Mouse (Mus musculus) embryonic facial prominence, embryonic 14.5 days (tissue): ENCODE data around the gene Sh3gl3. TPM values are rescaled to one million over a fixed set of nuclear protein-coding genes. Genes with fewer than 3 reads are reported as not detected.
A peak's percentile ranks its signal among the peaks of the same experiment; 100 is the strongest.

Experiments
- ATAC-seq: fragments of 200-750 bp; cut with Nextera tagmentation; 2 replicates; pipeline ENCODE4 v1.8.0; 2017; ENCODE audit warnings: low read depth, moderate number of reproducible peaks, moderate TSS enrichment
- DNase-seq: peaks from one replicate; pipeline ENCODE4 v3.0.0-alpha.2; 2015; ENCODE audit warnings: low spot score
- H3K27ac ChIP-seq: fragments of 300-500 bp; sonication (generic); replicated peaks from 2 replicates; pipeline ENCODE4 v1.5.1; 2014; ENCODE audit warnings: low read depth, mild to moderate bottlenecking, low read length, moderate library complexity
- H3K27me3 ChIP-seq: fragments of 300-500 bp; sonication (generic); replicated peaks from 2 replicates; pipeline ENCODE4 v1.6.1; 2014; ENCODE audit warnings: low read length; ENCODE audit not compliant: control insufficient read depth, insufficient read depth
- H3K36me3 ChIP-seq: fragments of 300-500 bp; sonication (generic); 2 replicates; pipeline ENCODE4 v1.6.1; 2014; ENCODE audit warnings: low read length, mixed read lengths; ENCODE audit not compliant: control insufficient read depth, insufficient read depth
- H3K4me1 ChIP-seq: fragments of 300-500 bp; sonication (generic); 2 replicates; pipeline ENCODE4 v1.6.1; 2014; ENCODE audit warnings: antibody characterized with exemption, low read length; ENCODE audit not compliant: control insufficient read depth, insufficient read depth
- H3K4me2 ChIP-seq: fragments of 300-500 bp; sonication (generic); 2 replicates; pipeline ENCODE4 v1.6.1; 2014; ENCODE audit warnings: low read depth, mild to moderate bottlenecking, low read length, moderate library complexity, mixed read lengths
- H3K4me3 ChIP-seq: fragments of 300-500 bp; sonication (generic); 2 replicates; pipeline ENCODE4 v1.5.1; 2014; ENCODE audit warnings: low read depth, mild to moderate bottlenecking, low read length
- H3K9ac ChIP-seq: fragments of 300-500 bp; sonication (generic); 2 replicates; pipeline ENCODE4 v1.6.1; 2014; ENCODE audit warnings: low read depth, mild to moderate bottlenecking, low read length, moderate library complexity, mixed read lengths
- H3K9me3 ChIP-seq: fragments of 300-500 bp; sonication (generic); 2 replicates; pipeline ENCODE4 v1.6.1; 2016; ENCODE audit warnings: low read length; ENCODE audit not compliant: control insufficient read depth
- WGBS: fragments of 180-500 bp; shearing (Covaris S2); extraction: QIAGEN DNeasy Blood & Tissue Kit; methylation state at CpG from one replicate; pipeline ENCODE4 v1.1.7; 2014; 5-methylcytosine and 5-hydroxymethylcytosine counted together
- polyA plus RNA-seq: library from polyadenylated mRNA; unstranded; fragments of >200 nt; fragmentation: Nextera tagmentation; extraction: Ambion mirVana; gene quantifications from 2 replicates; pipeline ENCODE4 v1.2.1, GENCODE M21; 2014

Gene Sh3gl3
- polyA plus RNA-seq, 1 experiment from 2014 or later = 12.9 TPM

- DNase-seq (peak; percentile 34), ATAC-seq (no peak)
- Histone ChIP-seq H3K36me3 (no peaks in the 10 kb centered on the region), H3K27me3 (no peaks in the 10 kb centered on the region; the same call in 1 of the 2 replicates), H3K9ac (no peak overlapping the region), H3K9me3 (no peaks in the 10 kb centered on the region), H3K4me2 (no peak overlapping the region), H3K4me1 (peaks cover 7% of the 10 kb centered on the region; the same call in 1 of the 2 replicates), H3K4me3 (no peak overlapping the region), H3K27ac (peak overlapping the region; percentile 10; the same call in 1 of the 2 replicates)
- 68% methylated on average over 8 of the region's 8 CpGs for WGBS
Measured at GRCm38 (mm10) chr7:82282011-82282410, 108.4 kb downstream of the Sh3gl3 start.

- Histone ChIP-seq H3K4me3 (no peak overlapping the region), H3K9ac (no peak overlapping the region), H3K27ac (peak overlapping the region; percentile 10), H3K9me3 (peaks cover 4% of the 10 kb centered on the region; the same call in 1 of the 2 replicates), H3K27me3 (no peaks in the 10 kb centered on the region; the same call in 1 of the 2 replicates), H3K4me1 (peaks cover 7% of the 10 kb centered on the region; the same call in 1 of the 2 replicates), H3K4me2 (no peak overlapping the region), H3K36me3 (no peaks in the 10 kb centered on the region)
- 67% methylated on average over 13 of the region's 13 CpGs for WGBS
- ATAC-seq (no peak), DNase-seq (peak; percentile 63)
Measured at GRCm38 (mm10) chr7:82282464-82282863, 108.8 kb downstream of the Sh3gl3 start.

GRCm38 (mm10) chr7:82287242-82287641 is 113.6 kb downstream of the Sh3gl3 start:
- Histone ChIP-seq H3K9me3 (peaks cover 8% of the 10 kb centered on the region; the same call in 1 of the 2 replicates), H3K4me3 (no peak overlapping the region)
- 96% methylated on average over 2 of the region's 2 CpGs for WGBS

GRCm38 (mm10) chr7:82293441-82293840 is 119.8 kb downstream of the Sh3gl3 start:
- H3K4me2 ChIP-seq = no peak overlapping the region
- H3K36me3 ChIP-seq = no peaks in the 10 kb centered on the region
- H3K4me1 ChIP-seq = peaks cover 5% of the 10 kb centered on the region; the same call in 1 of the 2 replicates
- 71% methylated on average over 7 of the region's 7 CpGs for WGBS
- no peak overlapping the region for H3K9ac ChIP-seq
- H3K27ac ChIP-seq = no peak overlapping the region
- H3K4me3 ChIP-seq = no peak overlapping the region
- DNase-seq = no peak
- H3K9me3 ChIP-seq = no peaks in the 10 kb centered on the region
- no peak for ATAC-seq
- no peaks in the 10 kb centered on the region for H3K27me3 ChIP-seq

More at GRCm38 (mm10) chr7:82287242-82287641, 113.6 kb downstream of the Sh3gl3 start:
- H3K27me3 ChIP-seq = no peaks in the 10 kb centered on the region
- H3K4me1 ChIP-seq = peaks cover 2% of the 10 kb centered on the region; the same call in 1 of the 2 replicates
- no peak for DNase-seq
- ATAC-seq = no peak
- no peak overlapping the region for H3K4me2 ChIP-seq
- H3K27ac ChIP-seq = no peak overlapping the region
- H3K36me3 ChIP-seq = no peaks in the 10 kb centered on the region
- H3K9ac ChIP-seq = no peak overlapping the region

GRCm38 (mm10) chr7:82294083-82294482 is 120.4 kb downstream of the Sh3gl3 start:
- Histone ChIP-seq H3K9ac (no peak overlapping the region), H3K27me3 (no peaks in the 10 kb centered on the region), H3K4me3 (no peak overlapping the region), H3K4me2 (no peak overlapping the region; the same call in 1 of the 2 replicates), H3K4me1 (peaks cover 5% of the 10 kb centered on the region; the same call in 1 of the 2 replicates), H3K9me3 (no peaks in the 10 kb centered on the region), H3K27ac (no peak overlapping the region), H3K36me3 (no peaks in the 10 kb centered on the region)
- ATAC-seq (no peak), DNase-seq (no peak)
- WGBS = 71% methylated on average over 10 of the region's 10 CpGs

GRCm38 (mm10) chr7:82294611-82295010 is 121.0 kb downstream of the Sh3gl3 start:
- DNase-seq (no peak), ATAC-seq (no peak)
- Histone ChIP-seq H3K4me1 (peaks cover 5% of the 10 kb centered on the region; the same call in 1 of the 2 replicates), H3K36me3 (no peaks in the 10 kb centered on the region), H3K4me3 (no peak overlapping the region), H3K4me2 (no peak overlapping the region), H3K9ac (no peak overlapping the region), H3K27me3 (no peaks in the 10 kb centered on the region), H3K9me3 (no peaks in the 10 kb centered on the region), H3K27ac (no peak overlapping the region)
- WGBS = 70% methylated on average over 2 of the region's 2 CpGs

GRCm38 (mm10) chr7:82308398-82308797 is 134.8 kb downstream of the Sh3gl3 start:
- DNase-seq = peak; percentile 38
- Histone ChIP-seq H3K27ac (no peak overlapping the region), H3K36me3 (no peaks in the 10 kb centered on the region), H3K27me3 (no peaks in the 10 kb centered on the region), H3K4me1 (no peaks in the 10 kb centered on the region), H3K4me3 (no peak overlapping the region), H3K9me3 (no peaks in the 10 kb centered on the region), H3K9ac (no peak overlapping the region), H3K4me2 (no peak overlapping the region)
- ATAC-seq = no peak
- WGBS = 32% methylated on average over 4 of the region's 4 CpGs

GRCm38 (mm10) chr7:82318515-82318914 is 144.9 kb downstream of the Sh3gl3 start:
- ATAC-seq = peak; percentile 53; the same call in 1 of the 2 replicates
- H3K4me1 ChIP-seq = peaks cover 13% of the 10 kb centered on the region

GRCm38 (mm10) chr7:82326616-82327015 is 153.0 kb downstream of the Sh3gl3 start:
- peaks cover 6% of the 10 kb centered on the region for H3K27me3 ChIP-seq
- H3K27ac ChIP-seq = no peak overlapping the region
- H3K36me3 ChIP-seq = no peaks in the 10 kb centered on the region
- H3K4me2 ChIP-seq = no peak overlapping the region
- H3K9me3 ChIP-seq = no peaks in the 10 kb centered on the region
- no peak for ATAC-seq
- WGBS = 74% methylated on average over 1 of the region's 1 CpGs
- DNase-seq = no peak
- no peak overlapping the region for H3K9ac ChIP-seq
- no peaks in the 10 kb centered on the region for H3K4me1 ChIP-seq
- no peak overlapping the region for H3K4me3 ChIP-seq

More at GRCm38 (mm10) chr7:82318515-82318914, 144.9 kb downstream of the Sh3gl3 start:
- Histone ChIP-seq H3K9me3 (no peaks in the 10 kb centered on the region), H3K4me2 (peak overlapping the region; percentile 23), H3K4me3 (no peak overlapping the region), H3K27me3 (peaks cover 3% of the 10 kb centered on the region; the same call in 1 of the 2 replicates), H3K36me3 (no peaks in the 10 kb centered on the region), H3K9ac (no peak overlapping the region), H3K27ac (no peak overlapping the region)
- peak; percentile 39 for DNase-seq
- 62% methylated on average over 12 of the region's 12 CpGs for WGBS
